Mouse (Mus musculus) brain, embryonic 14.5 days (tissue): ENCODE measurements around the gene D5Ertd579e.

Experiments used
- CTCF ChIP-seq: fragments of 200-500 bp; IDR thresholded peaks from 2 replicates; pipeline ENCODE4 v1.5.1; 2012; ENCODE audit warnings: inconsistent platforms, mild to moderate bottlenecking, moderate library complexity, borderline replicate concordance; ENCODE audit not compliant: insufficient read depth, insufficient read length; ENCODE audit errors: extremely low read depth
- POLR2A ChIP-seq: fragments of 200-500 bp; IDR thresholded peaks from 2 replicates; pipeline ENCODE4 v1.6.1; 2012; ENCODE audit warnings: mild to moderate bottlenecking, inconsistent platforms, borderline replicate concordance; ENCODE audit not compliant: poor library complexity, insufficient read depth, insufficient read length, severe bottlenecking; ENCODE audit errors: extremely low read depth

GRCm38 (mm10) chr5:36716816-36717215 is 21.0 kb upstream of the D5Ertd579e start:
- TF ChIP-seq CTCF, result no peak
- no peak for TF ChIP-seq POLR2A
